Comparison of ENCODE assay signal across 9 mouse cellular contexts in genomic region chr14:31933841-31934271, GRCm38 (mm10).
DNase-seq lines count a peak whose midpoint lies in the region; ATAC-seq and TF ChIP-seq lines count a peak whose summit lies in the region.
"Had no signal": no experiment of that assay in that cellular context is flagged by ENCODE, and none has a peak within 500 bp of the region (broad histone marks: within the 10 kb centered on the region; RNA-seq: fewer than 3 reads in every experiment).

No protein-coding gene starts in this region.

- peak overlapping the region; percentile 40 for H3K4me2 ChIP-seq in liver, embryonic 14.5 days (ENCODE audit: low read depth)

- no peak for TF ChIP-seq CTCF in liver, embryonic 14.5 days (IDR thresholded peaks at IDR 0.05; ENCODE audit: low read depth)

- H3K9ac ChIP-seq in liver, embryonic 14.5 days (replicated peaks) = no peak overlapping the region

- H3K4me3 ChIP-seq in liver, embryonic 14.5 days (ENCODE audit: insufficient read depth in 1 of 2, low read depth in 2 of 2, low read length in 2 of 2) = peak overlapping the region in 1 of 2 experiments; percentile 35; a peak in 1 of 4 replicates

- H3K9me3 ChIP-seq in liver, embryonic 14.5 days (ENCODE audit: control insufficient read depth, low read length) = no peaks in the 10 kb centered on the region

- no peaks in the 10 kb centered on the region for H3K36me3 ChIP-seq in liver, embryonic 14.5 days (replicated peaks; ENCODE audit: control insufficient read depth, insufficient read depth, low read depth)

- DNase-seq in heart, adult 11 months = peak; percentile 94
- DNase-seq in heart, postnatal 25 days (ENCODE audit: low spot score) = no peak
- DNase-seq in cerebellum, postnatal 36 days = peak; percentile 50 to 52
- DNase-seq in heart, adult 8-10 months (ENCODE audit: low spot score) = peak; percentile 42
- DNase-seq in kidney, postnatal 25 days = peak; percentile 34 to 64
- DNase-seq in liver, embryonic 14.5 days (ENCODE audit: low read depth in 3 of 3, low spot score in 3 of 3) = no peak
- peak; percentile 84 for DNase-seq in retina, embryonic 14.5 days (ENCODE audit: low spot score)
- no peak for DNase-seq in spleen, adult 12 weeks (ENCODE audit: low spot score)

- WGBS in liver, embryonic 14.5 days (ENCODE audit: insufficient replicate concordance) = 5% methylated on average over 12 of the region's 13 CpGs

- no peaks in the 10 kb centered on the region for H3K27me3 ChIP-seq in liver, embryonic 14.5 days (ENCODE audit: control insufficient read depth, insufficient read depth, low read length)

- no peak overlapping the region for H3K27ac ChIP-seq in liver, embryonic 14.5 days
- H3K27ac ChIP-seq: macrophage had no signal

- peaks cover 0 to 3% of the 10 kb centered on the region in 2 experiments; a peak in 2 of 4 replicates for H3K4me1 ChIP-seq in liver, embryonic 14.5 days (replicated peaks; ENCODE audit: control insufficient read depth in 2 of 2, insufficient read depth in 2 of 2, low read length in 1 of 2)

- intact Hi-C loops in heart, postnatal 25 days (cut with DNase I) = no loop called here

- TF ChIP-seq EP300 in liver, embryonic 14.5 days (IDR thresholded peaks at IDR 0.05; ENCODE audit: low read depth) = no peak

- no peak for ATAC-seq in liver, embryonic 14.5 days (ENCODE audit: insufficient read depth)

Comparison
In these comparisons a context has a peak if more than half of its experiments do, and no peak if none do; other contexts are left out.
1. DNase-seq: peak in heart, adult 11 months (single experiment), cerebellum, postnatal 36 days (2 of 2), heart, adult 8-10 months (single experiment), kidney, postnatal 25 days (2 of 2) and retina, embryonic 14.5 days (single experiment); none in heart, postnatal 25 days (single experiment), liver, embryonic 14.5 days (0 of 3) and spleen, adult 12 weeks (single experiment).